Comparison of ENCODE assay signal across 12 mouse cellular contexts in genomic region chr9:92045472-92045905, GRCm38 (mm10).
A peak's percentile ranks its signal among the peaks of the same experiment; 100 is the strongest.
DNase-seq lines count a peak whose midpoint lies in the region; ATAC-seq and TF ChIP-seq lines count a peak whose summit lies in the region.
"Had no signal": no experiment of that assay in that cellular context is flagged by ENCODE, and none has a peak within 500 bp of the region (broad histone marks: within the 10 kb centered on the region; RNA-seq: fewer than 3 reads in every experiment).

No protein-coding gene starts in this region.

- H3K36me3 ChIP-seq in midbrain, embryonic 13.5 days, result no peaks in the 10 kb centered on the region

- no peaks in the 10 kb centered on the region for H3K9me3 ChIP-seq in midbrain, embryonic 13.5 days

- no peaks in the 10 kb centered on the region for H3K27me3 ChIP-seq in midbrain, embryonic 13.5 days

- no peak overlapping the region for H3K27ac ChIP-seq in layer of hippocampus, adult 2 months
- no peak overlapping the region for H3K27ac ChIP-seq in midbrain, embryonic 13.5 days

- peak; percentile 40; the same call in 1 of the 2 replicates for ATAC-seq in midbrain, embryonic 13.5 days
- no peak for ATAC-seq in megakaryocyte progenitor cell, adult 5-6 weeks (replicated peaks; ENCODE audit: poor library complexity)
- ATAC-seq: liver, postnatal 0 days had no signal

- H3K4me2 ChIP-seq in midbrain, embryonic 13.5 days (replicated peaks), result no peak overlapping the region
- H3K4me2 ChIP-seq: heart, embryonic 11.5 days had no signal

- peak in 1 of 2 experiments; percentile 6 for DNase-seq in layer of hippocampus, adult 2 months (ENCODE audit: low spot score in 2 of 2)
- no peak for DNase-seq in layer of hippocampus, adult 9-10 months (ENCODE audit: low spot score)
- DNase-seq in cerebellum, adult 11 months, result peak; percentile 31
- DNase-seq in embryo, embryonic 11 days, result peak; percentile 54
- DNase-seq in adrenal gland, postnatal 25 days, result no peak
- no peak for DNase-seq in c-Kit-positive CD71-positive TER-119-positive erythroid progenitor cells, embryonic 14.5 days (ENCODE audit: low spot score)
- DNase-seq: kidney, postnatal 25 days; liver, postnatal 0 days had no signal

- WGBS in midbrain, embryonic 13.5 days, result 46% methylated on average over 3 of the region's 3 CpGs

- no peak overlapping the region for H3K9ac ChIP-seq in midbrain, embryonic 13.5 days (replicated peaks)
- H3K9ac ChIP-seq: liver, postnatal 0 days had no signal

- no peaks in the 10 kb centered on the region for H3K4me1 ChIP-seq in midbrain, embryonic 13.5 days (replicated peaks)

- H3K4me3 ChIP-seq in layer of hippocampus, adult 2 months, result no peak overlapping the region
- no peak overlapping the region for H3K4me3 ChIP-seq in midbrain, embryonic 13.5 days (replicated peaks)
- H3K4me3 ChIP-seq: erythroblast, embryonic 14.5 days had no signal

- TF ChIP-seq CTCF in layer of hippocampus, adult 2 months (conservative IDR thresholded peaks at IDR 0.05), result peak; percentile 75

Comparison
In these comparisons a context has a peak if more than half of its experiments do, and no peak if none do; other contexts are left out.
1. DNase-seq: peak in cerebellum, adult 11 months (single experiment) and embryo, embryonic 11 days (single experiment); none in layer of hippocampus, adult 9-10 months (single experiment), adrenal gland, postnatal 25 days (single experiment) and c-Kit-positive CD71-positive TER-119-positive erythroid progenitor cells, embryonic 14.5 days (single experiment).